Mouse (Mus musculus) kidney, adult 18-20 months (tissue): ENCODE measurements around the gene Rpgrip1l.
A peak's percentile ranks its signal among the peaks of the same experiment; 100 is the strongest.

ENCODE experiments used
- DNase-seq: peaks from one replicate; pipeline ENCODE4 v3.0.0; 2021

Gene Rpgrip1l

DNA sequence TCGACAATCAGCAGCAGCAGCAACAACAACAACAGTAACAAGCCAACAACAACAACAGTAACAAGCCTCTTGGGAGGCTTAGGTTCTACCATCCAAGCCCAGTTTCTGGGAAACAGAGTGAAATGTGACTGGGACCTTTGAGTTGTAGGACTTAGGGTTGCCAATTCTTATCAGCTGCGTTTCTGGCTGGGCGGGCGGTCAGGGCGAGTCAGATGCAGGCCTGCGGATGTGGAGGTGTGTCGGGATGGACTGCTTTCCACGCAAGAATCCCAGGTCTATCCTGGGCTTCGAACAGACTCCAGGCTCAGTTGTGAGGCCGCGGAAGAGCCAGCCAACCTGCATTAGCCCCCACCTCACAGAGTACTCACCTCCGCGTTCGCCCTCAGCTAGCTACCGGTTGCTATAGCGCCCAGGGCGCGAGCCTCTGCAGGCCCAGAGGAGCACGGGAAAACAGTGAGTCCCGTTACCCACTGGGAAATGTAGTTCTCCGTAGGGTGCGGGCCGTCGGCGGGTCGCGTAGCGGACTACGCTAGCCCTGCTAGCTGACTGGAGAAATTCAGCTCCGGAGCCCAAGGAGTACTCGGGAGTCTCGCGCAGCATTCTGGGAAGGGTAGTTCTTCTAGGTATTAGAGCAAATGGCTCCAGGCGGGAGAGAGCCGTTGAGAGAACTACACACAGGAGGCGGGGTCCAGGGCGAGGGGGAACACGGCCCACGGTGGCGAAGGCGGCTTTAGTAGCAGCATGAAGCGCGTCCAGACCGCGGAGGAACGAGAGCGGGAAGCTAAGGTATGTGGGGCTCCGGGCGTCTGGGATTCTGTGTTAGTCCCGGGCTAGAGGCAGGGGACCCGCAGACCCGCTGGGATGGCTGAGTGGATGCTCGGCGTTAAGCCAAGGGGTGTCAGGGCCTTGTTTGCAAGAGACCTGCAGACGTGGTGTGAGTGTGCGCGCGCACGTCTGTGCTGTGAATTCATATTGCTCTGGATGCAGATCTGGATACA lies at the start of gene Rpgrip1l, which contains the start of gene Fto:
Gene Rpgrip1l (minus strand): TSS at position 428 of the 998 bp plus-strand sequence.
Gene Fto (plus strand): TSS at position 691 of the 998 bp plus-strand sequence.
- DNase-seq: peak; percentile 97

DNA sequence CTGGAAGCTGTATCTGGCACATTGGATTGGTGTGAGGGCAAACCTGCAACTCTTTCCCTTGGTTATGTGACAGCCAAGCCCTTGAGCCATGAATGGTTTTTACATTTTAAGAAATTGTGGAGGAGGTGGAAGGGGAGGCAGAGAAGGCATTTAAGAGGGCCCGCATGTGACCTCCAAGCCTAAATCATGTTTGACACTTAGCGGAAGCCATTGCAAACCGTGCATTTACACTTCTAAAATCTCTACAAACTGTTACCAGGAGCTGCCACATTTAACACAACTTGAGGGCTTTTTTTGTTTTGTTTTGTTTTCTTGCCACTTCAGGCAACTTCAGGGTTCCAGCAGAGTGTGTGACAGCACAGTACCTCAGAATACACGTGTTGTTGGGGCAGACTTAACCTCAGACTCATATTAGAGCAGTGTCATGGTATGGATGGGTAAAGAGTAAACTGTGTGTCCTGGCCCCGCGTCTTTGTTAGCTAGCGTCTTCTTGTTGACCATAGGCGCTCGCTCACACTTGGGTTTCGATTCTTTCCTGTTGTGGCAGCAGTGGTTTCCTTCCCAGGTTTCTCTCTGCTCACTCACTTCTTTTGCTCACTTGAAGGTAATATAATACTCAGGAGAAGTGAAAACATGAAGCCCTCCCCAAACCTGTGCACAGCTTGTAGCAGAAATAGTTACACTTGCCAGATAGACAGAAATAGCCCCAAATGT lies 47.7 kb upstream of the Rpgrip1l start:
- no peak for DNase-seq

DNA sequence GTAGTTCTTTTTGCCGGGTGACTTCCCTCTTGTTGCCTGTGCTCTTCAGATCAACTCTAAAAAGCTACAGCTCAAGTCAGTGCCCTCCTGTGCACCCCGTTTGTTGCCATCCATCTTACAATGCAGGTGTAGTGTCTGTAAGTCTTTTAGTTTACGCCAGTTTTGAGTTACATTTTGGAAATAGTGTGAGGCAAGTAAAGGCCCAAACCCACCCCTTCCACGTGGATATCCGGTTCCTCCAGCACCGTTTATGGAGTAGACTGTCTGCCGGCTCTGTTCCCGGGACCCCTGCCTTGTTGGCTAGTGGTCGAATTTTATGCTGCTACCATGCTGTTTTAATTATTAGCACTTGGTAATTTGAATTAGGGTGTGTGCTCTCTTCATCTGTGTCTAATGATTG lies 46.4 kb upstream of the Rpgrip1l start:
- DNase-seq: no peak

DNA sequence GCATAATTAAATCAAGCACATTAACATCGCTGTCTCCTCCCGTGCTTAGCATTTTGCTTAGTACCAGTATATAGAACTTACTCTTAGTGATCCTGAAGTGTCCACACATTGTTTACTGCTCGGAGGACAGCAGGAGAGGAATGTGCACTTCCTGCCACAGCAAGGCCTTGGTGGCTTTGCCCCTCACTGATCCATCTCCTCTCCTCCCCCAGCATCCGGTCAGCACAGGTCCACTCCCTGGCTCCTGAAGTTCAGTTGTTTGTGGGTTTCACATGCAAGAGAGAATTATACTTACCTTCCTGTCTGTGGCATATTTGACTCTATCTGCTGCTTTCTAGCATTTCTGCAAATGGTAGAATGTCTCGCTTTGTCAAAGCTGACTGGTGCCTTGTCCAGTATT lies 45.0 kb upstream of the Rpgrip1l start:
- DNase-seq: no peak

DNA sequence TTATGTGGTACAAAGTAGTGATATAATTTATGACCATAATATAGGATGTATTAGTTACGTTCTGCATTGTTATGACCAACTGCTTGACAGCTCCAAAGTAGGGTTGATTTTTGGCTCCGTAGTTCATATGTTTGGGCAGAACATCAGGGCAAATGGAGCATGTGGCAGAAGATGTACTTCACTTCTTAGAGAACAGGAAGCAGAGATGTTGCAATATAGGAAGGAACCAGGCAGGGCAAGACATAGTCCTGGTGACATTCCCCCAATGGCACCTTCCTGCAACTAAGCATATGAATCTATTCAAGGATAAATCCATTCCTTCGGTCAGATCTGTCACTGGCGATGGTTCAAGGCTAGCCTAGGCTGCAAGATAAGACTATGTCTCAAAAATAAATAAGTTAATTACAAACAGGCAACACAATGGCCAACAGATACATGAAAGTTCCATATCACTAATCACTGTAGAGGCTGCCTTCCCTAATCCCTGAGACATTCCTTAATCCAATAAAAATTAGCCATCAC lies 44.5 kb upstream of the Rpgrip1l start:
- DNase-seq: no peak

DNA sequence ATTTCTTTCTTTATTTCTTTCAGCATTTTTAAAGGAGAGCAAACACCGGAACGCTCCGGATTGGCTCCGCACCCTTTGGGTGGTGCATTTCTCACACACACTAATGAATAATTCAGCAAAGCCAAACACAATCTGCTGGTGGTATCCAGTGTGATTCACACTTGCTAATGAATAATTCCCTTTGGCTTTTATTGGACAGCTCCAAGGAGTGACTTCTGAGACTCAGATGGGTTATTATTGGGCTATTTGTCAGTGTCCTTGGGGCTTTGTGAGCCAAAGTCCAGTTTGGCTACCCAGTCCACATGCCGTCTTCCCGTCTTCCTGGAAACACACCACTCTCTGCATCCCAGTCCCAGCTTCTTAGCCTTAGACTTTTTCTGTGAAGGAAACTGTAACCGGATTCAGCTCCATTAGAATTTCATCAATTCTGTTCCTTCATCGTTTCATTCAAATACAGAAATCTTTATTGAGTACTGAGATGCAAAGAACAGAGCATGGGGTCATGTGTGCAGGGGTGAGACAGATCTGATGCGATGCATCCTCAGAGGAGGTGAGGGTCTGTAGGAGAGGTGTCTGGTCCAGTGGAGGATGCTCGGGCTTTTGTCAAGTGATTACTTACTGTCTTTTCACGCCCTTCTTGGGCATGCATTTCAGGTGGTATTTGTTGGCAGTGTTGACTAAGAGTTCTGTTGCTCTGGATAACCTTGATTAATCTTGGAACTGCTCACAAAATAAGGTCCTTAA lies 43.1 kb upstream of the Rpgrip1l start:
- DNase-seq: no peak

DNA sequence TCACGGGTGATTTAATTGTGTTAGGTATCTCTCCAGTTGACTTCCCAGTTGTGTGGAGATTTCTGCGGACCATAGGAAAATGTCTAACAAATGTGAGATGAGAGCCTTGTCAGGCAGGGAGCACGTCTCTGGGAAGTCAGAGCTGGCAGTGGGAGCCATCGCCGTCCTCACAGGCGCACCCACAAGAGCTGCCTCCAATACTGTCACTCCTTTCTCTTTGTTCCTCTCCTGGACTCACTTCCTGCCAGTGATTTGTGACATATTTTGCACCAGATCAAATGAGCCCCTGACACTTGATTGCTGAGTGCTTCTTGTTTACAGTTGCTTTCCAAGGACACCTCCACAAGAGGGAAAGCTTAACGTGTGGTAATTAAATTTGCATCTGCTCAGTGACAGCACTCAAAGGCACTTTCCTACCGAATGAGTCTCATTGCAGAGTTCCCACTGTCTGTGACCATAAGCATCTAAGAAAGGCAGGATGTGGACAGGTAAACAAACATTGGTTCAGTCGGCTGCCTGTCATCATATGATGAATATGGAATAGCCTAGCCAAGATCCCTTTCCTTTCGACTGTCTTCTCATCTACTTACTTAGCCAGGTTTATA lies 42.3 kb upstream of the Rpgrip1l start:
- no peak for DNase-seq

DNA sequence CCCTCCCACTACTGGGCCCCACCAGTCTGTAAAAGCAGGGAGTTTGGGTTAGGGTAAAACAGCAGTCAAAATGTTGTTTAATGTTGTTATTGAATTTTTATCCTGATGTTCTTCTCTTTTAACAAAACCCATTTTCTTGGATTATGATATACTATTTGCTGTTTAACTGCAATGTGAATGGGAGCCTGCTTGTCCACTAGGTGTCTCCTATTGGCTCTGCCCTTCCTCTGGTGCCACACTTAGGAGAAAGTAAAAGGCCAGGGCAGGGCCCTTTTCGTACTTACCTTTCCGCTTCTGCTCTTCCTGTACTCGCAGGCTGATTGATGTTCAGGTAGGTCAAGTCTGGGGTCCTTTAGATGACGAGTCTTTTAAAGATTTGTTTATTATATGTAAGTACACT lies 40.8 kb upstream of the Rpgrip1l start:
- DNase-seq: no peak

DNA sequence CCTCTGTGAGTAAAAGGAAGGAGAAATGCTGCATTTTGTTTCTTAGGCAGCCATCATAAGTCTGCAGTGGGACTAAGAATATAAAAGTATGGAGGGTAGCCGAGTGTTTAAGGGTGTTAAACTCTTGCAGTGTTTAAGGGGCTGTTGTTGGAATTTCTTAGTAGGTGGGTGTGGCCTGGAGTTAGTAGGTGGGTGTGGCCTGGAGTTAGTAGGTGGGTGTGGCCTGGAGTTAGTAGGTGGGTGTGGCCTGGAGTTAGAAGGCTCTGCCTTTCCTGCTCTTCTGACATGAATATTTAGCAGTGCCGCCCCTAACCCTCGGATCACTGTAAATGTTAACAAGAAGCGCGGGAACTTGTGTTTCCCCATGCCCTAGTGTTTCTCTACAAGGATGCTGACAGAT lies 40.0 kb upstream of the Rpgrip1l start:
- DNase-seq: no peak

DNA sequence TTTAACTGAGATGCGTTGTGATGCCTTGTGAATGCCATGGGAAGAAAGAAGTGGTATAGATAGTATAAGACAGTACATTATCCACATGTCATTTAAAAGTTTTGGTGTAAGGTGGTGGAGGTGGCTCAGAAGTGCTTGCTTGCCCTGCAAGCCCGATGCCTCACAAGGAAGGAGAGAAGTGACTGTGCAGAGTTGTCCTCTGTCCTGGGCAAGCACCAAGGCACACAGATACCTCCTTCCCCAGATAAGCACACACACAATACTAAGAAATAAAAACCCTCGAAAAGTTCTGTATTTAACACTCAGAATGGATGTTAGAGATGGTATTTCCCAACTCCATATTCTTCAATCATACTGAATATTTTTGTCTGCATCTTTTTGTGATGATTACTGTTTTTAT lies 39.5 kb upstream of the Rpgrip1l start:
- DNase-seq: no peak

DNA sequence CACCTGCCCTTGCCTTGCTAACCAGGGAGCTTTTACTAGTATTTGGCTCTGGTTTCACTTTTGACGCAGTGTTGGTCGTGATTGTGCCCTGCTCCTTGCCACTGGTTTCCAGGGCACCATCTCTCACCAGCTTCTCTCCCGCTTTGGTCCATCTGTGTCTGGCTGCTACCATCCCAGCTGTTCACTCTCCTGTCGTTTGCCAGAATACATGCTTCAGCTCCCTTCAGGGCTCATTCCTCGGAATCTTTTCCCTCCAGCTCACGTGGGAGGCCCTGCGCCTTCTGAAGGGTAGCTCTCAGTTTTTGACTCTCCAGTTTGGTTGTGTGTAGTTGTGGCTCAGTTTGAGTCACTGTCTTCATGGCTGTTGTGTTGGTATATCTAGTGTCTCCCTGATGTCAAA lies 37.6 kb upstream of the Rpgrip1l start:
- DNase-seq: no peak

DNA sequence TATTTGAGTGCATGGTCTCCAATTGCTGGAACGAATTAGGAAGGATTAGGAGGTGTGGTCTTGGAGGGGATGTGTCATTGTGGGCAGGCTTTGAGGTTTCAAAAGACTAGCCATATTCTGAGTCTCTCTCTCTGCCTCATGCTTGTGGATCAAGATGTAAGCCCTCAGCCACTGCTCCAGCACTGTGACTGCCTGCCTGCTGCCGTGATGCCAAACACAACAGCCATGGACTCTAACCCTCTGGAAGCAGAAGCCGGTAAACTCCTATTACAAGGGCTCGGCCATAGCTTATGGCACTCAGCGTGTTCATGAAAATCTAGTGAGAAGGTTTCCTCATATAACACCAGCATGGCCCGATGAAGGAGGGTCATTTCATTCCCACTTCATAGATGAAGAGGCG lies 36.8 kb upstream of the Rpgrip1l start:
- DNase-seq: no peak

DNA sequence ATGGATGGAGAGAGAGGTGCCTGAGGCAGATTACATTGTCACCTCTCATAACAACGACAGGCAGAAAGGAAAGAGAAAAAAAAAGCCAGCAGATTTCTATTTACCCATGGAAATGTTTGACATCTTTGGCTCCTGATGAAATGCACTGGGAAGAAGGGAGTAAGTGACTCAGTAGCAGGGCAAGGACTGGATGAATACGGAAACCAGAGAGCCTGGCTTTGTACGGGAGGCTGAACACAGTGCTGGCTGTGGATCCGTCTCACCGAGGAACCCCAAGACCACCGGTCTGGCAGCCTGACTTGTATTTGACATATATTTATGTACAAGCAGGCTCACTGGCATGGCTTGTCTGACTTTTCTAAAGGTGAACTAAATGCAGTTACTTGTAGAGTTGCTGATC lies 34.5 kb upstream of the Rpgrip1l start:
- DNase-seq: no peak

DNA sequence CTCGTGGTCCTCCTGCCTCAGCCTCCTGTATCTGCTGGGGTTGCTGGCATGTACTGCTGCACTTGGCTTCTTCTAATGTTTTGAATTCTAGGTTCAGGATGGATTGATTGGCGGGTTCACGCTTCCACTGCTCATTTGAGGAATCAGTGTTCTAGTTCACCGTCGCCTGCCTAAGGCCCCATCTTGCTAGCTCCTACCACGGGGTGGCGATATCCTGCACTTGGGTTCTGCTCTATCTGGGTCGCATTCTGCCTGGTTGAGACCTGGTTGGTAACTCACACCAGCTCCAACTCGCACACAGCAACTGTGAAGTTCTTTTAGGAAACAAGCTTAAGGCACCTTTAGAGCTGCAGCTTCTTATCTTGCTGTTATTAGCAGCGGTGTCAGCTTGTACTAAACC lies 34.1 kb upstream of the Rpgrip1l start:
- DNase-seq: no peak

DNA sequence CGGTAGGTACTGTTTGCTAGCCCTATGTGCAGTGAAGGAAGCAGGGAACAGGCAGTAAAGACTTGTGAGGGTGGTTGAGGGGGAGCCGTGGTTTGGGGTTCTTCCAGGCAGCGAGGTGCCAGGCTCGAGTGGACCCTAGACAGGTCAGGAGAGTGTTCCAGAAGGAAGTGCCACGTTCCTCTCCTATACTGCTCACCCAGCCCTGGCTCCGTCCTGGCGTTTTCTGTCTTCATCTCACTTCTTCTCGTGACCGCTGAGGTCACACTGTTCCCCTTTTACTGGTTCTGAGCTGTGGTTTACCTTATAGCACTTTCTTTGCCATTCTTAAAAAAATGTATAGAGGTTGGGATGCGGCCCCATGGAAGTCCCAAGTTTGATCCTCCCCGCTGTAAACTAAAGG lies 31.6 kb upstream of the Rpgrip1l start:
- DNase-seq: no peak

DNA sequence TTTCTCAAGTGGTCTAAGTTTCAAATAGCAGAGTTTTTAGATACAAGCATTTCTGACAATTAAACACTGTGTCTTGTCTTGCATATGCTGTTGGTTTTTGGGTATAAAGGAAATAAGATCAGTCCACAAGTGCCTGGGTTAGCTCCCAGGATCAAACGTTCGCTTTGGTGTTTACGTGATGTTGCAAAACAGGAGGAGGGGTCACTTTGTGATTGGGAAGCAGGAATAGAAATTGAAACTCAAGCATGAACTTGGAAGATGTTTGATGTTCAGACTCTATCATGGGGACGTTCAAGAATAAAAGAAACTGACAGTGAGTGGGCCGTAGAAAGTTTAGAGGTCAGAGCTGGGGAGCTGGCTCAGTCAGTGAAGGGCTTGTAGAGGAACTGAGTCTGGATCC lies 29.7 kb upstream of the Rpgrip1l start:
- no peak for DNase-seq

DNA sequence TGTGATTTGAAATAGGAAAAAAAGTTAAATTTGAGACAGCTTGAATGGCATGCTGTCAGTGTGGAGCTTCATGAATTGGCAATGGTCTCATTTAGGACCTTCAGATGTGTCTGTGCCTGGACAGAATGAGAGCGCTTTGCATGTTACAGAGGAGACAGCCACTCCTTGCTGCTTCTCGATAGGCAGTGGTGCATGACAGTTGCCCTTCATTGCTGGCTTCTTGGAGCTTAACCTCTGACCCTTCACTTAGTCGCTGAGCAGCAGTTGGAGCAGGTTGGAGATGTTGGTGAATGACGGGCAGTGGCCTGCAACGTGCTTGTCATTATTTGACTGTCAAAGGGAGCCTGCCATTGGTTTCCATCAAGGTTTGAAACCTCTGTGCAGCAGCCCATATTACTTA lies 29.1 kb upstream of the Rpgrip1l start:
- DNase-seq: peak; percentile 35

DNA sequence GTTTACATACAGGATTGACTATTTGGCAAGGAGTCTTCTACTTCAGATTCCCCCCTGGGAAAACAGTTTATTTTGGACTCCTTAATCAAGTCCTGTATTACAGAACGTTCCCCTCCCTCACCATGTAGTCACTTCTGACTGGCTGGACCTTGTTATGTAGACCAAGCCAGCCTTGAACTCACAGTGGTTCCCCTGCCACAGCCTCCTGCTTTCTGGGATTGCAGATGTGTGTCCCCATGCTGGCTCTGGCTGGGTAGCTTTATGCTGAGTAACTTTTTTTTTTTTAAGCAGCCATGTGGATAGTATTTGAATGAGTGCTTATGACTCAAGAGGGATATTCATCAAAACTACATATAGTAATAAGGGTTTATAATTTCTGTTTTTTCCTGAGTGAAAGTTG lies 27.7 kb upstream of the Rpgrip1l start:
- DNase-seq: no peak

DNA sequence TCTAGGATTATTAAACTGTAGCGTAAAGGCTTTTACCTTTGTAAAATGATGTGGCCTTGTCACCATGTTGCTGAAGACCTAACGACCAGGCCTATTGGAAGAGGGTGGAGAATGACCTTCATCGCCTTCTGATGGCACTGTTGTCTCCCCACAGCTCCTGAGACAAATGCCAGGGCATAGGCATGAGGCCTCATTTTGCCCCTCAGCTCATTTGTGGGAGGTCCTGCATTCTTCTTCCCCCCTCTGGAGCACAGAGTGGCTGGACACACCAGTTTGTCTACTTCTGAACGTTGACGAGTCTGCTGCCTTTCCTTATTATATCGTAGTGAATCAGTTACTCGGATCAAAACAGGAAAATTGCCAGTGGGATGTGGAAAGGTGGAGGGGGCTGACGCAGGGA lies 26.6 kb upstream of the Rpgrip1l start:
- no peak for DNase-seq

DNA sequence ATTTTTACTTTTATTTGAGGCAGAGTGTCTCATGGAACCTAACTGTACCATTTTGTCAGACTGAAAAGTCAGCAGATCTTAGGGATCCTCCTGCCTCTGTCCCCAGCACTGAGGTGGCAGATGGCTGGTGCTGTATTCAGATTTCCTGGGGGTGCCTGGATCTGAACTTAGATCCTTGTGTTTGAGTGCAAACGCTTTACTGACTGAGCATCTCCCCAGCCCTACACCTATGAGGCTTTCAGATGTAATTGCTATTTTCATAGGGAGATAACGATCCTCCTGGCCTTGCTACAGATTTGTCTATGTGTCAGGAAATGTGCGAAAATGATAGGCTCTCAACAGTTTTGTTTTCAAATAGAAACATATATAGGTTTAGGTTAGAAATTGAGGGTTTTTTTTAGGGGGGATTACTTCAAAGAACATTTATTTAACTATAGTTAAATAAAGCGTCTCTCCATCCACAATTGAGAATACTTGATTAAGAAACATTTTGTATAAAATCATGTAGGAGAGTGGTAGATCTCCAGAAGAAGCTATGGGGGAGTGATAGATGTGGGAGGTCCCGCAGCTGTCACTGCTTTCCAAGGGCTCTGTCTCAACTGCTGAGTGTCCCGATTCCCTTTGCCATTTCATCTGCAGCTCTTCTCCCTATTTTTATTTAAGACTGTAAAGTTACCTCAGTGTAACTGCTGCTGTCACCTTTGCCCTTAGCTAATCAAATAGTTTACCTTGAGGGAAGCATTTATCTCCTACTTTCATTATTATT lies 25.5 kb upstream of the Rpgrip1l start:
- no peak for DNase-seq

DNA sequence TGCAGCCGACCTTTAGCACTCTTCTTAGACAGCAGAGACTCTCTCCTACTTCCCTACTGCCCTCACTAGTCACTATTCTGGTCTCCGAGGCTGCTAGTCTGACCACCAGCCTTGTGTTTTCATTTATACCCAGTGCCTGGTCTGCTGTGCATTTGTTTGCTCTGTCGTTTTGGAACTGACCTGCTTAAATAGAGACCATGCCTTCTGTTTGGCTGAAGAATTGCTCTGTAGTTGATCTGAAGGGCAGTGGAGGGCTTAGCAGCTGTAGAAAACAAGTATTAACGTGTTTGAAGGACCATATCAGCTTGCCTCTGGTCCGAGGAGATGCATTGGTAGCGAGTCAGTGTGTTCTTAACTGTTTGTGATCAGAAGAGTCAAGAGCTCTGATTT lies 16.4 kb upstream of the Rpgrip1l start:
- no peak for DNase-seq

DNA sequence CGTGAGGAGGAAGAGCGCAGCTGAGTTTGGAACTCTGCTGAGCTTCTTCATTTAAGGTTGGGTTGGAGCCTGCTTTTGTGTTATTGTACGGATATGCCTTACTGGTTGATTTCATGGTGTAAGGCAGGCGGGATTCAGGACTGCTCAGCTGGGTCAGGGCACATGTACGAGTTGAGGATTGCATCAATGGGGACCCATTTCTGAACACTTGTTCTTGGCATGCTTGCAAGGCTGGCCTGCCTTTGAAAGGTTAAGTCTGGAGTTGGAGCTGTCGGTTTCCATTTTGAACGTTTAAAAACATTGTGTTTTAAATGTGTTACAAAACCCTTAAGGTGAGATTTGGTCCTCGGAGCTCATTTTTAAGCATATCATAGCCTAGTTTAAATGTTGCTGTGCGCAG lies 16.0 kb upstream of the Rpgrip1l start:
- DNase-seq: no peak
